Mouse (Mus musculus) ovary, adult 18-20 months (tissue): Measurements from ENCODE around the gene Csmd2.

Source experiments
- DNase-seq: peaks from one replicate; pipeline ENCODE4 v3.0.0; 2022; ENCODE audit warnings: low spot score, mixed read lengths

The Csmd2 gene

DNA sequence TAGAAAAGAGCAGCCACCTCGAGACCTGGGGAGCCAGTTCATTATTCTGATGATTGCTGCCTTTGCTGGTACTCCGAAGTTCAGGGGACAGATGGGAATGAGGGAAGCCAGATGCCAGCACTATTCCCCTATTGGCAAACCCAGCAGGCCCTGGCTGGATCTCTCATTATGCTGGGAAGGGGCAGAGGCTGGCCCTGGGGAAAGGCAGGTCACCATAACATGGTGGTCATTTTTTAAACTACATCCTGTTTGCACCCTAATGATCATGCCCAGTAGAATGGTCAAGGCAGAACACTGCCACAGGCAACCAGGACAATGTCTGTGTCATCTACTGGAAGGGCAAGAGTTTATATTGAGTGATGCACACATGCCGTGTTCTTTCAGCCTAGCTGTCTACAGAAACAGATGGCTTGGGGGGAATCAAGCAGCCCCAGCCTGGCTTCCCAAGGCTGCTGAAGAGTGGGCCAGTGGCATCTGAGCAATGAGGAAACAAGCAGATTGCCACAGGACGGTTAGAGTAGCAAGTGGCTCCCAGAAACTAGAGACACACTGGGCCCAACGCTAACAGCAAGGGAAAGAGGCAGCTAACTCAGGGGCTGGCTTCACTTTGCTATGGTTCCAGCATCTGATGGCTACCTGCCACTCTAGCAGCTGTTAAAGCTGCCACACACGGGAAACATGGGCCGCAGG is 424.4 kb downstream of the Csmd2 start:
- no peak for DNase-seq

- DNase-seq, result no peak
Measured at GRCm38 (mm10) chr4:128414741-128415140, 427.1 kb downstream of the Csmd2 start.

GRCm38 (mm10) chr4:128419988-128420617 is 432.4 kb downstream of the Csmd2 start:
- DNase-seq, result no peak

DNA sequence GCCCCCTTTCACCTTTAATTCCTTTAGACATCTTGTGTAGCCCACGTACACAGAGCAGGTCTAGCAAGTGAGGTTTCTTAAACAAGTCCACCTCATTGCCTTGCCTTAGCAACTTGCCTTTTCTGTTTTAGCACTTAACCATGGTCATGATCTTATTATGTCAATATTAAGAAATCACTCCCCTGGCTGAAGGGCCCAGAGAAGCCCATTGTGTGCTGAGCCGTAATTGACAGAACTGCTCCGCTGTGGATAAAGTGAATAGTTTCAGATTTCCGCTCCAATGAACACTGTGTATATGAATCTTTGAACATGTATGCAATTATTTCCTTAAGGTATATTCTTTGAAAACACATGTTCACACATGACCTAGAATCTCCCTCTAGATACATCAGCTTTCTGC is 434.8 kb downstream of the Csmd2 start:
- no peak for DNase-seq

DNA sequence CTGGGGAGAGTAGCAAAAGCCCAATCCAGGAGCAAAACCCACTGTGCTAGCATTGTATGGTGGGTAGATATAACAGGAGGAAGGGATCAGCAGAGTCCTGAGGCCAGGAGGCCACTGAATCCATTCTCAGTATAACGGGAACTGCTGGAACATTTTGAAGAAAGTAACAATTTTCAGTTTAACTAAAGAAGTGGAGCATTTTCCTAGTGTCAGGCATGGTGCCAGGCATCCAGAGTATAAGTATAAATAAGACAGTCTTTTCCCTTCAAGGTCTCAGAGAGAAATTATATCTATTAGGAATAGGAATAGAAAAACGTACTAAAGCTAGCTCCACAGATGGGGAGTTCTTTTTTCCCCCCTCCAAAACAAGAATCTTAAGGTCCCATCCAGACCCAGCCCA is 437.7 kb downstream of the Csmd2 start:
- no peak for DNase-seq

GRCm38 (mm10) chr4:128427261-128428030 is 439.8 kb downstream of the Csmd2 start:
- no peak for DNase-seq

GRCm38 (mm10) chr4:128428303-128429107 is 440.8 kb downstream of the Csmd2 start:
- DNase-seq, result peak; percentile 41

DNA sequence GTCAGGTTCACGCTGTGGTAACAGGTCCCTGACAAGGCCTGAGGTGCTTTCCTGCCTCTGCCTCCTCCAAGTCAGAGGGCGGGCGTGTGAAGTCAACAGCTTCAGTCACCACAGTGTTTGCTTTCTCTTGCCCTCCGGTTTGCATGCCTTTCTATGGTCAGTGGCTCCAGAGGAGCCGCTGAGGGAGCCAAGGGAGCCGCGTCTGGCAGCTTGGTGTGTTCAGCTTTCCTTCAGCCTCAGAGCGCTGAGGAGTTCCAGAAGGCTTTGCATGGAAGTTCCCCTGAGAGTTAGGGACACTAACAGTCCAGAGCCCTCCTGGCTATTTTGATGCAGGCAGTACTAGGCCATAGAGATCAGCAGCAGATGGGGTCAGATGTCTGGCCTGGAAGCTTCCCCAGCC is 441.9 kb downstream of the Csmd2 start:
- DNase-seq, result no peak

- DNase-seq, result no peak
Measured at GRCm38 (mm10) chr4:128440550-128440949, 452.9 kb downstream of the Csmd2 start.

DNA sequence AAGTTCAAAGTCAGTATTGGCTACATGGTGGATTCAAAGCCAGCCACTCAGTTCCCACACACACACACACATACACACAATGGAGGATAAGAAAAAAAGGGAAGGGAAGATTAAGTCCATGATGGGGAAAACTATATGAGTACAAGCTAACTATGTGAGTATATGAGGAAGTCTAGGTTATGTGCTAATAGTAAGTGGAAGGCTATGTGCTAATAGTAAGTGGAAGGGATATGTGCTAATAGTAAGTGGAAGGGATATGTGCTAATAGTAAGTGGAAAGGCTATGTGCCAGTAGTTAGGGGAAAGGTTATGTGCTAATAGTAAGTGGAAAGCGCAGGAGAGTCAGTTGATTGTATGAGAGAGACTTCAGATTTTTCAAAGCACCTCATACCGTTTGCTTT is 453.6 kb downstream of the Csmd2 start:
- DNase-seq, result no peak

DNA sequence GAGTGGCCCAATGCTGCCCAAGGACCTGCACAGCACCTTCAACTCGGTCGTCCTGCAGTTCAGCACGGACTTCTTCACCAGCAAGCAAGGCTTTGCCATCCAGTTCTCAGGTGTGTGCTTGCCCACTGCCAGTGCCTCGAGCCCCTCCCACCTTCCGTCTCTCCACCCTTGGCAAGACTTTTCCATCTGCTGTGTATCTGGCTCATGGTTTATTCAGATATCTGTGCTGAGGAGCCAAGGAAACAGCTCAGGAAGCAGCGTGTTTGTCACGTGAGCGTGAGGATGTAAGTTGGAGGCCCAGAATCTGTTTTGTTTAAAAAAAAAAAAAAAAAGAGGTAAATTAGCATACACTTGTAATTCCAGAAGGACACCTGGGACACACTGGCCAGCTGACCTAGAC is 455.1 kb downstream of the Csmd2 start:
- DNase-seq, result no peak

- DNase-seq, result no peak
Measured at GRCm38 (mm10) chr4:128445514-128446260, 458.0 kb downstream of the Csmd2 start.

DNA sequence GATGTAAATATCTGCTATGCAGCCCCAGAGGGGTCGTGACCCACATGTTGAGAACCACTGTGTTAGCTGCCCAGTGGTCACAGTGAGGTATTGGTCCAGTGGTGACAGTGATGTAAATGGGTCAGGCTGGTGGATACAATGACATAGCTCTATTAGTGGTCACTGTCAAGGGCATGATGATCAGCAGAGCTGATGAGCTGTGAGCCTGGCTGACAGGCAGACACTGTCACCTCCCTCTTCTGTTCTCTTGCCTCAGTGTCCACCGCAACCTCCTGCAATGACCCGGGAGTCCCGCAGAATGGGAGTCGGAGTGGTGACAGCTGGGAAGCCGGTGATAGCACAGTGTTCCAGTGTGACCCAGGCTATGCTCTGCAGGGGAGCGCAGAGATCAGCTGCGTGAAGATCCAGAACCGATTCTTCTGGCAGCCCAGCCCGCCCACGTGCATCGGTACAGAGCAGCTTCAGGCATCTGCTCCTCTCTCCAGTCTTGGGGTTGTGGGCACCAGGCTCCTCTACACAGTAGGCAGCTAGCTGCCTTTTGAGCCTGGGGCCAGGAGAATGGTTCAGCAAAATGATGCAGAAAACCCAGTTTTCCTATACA is 461.3 kb downstream of the Csmd2 start:
- no peak for DNase-seq

DNA sequence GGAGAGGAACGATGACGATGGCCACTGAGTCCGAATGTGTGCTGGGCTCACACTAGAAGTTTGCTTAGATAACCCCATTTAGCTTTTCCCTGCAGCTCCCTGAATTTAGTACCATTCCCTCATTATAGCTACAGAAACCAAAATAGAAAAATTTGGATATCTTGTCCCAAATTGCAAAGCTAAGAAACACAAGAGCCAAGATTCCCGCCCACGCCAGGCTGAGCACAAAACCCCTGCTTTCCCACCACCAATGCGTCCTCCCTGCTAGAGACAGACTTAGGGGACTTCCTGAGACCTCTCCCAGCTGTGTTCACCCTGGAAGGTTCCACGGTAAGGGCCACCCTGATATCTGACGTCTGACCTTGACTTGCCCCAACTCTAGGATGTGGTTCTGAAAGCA is 462.5 kb downstream of the Csmd2 start:
- DNase-seq, result no peak

DNA sequence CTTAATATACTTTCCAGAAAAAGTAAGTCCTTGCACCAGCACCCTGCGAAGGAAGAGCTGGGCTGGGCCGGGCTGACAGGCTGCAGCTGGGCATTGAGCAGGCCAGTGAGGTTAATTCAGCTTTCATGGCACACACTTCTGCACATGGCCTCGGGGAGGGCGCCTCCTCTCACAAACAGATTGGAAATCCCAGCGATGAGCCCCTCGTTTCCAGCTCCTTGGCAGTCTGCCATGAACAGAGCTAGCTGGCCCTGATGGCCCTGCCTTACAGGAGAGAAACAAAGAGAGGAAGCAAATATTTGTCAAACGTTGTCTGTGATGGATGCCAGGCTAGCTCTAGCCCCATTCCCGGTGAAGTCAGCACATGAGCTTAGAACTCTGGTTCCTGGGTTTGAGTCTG is 463.3 kb downstream of the Csmd2 start:
- DNase-seq, result peak; percentile 16

GRCm38 (mm10) chr4:128451383-128451794 is 463.7 kb downstream of the Csmd2 start:
- DNase-seq, result no peak

GRCm38 (mm10) chr4:128466708-128467107 is 479.1 kb downstream of the Csmd2 start:
- no peak for DNase-seq

GRCm38 (mm10) chr4:128468040-128468439 is 480.4 kb downstream of the Csmd2 start:
- DNase-seq, result no peak

GRCm38 (mm10) chr4:128476249-128476648 is 488.6 kb downstream of the Csmd2 start:
- no peak for DNase-seq

DNA sequence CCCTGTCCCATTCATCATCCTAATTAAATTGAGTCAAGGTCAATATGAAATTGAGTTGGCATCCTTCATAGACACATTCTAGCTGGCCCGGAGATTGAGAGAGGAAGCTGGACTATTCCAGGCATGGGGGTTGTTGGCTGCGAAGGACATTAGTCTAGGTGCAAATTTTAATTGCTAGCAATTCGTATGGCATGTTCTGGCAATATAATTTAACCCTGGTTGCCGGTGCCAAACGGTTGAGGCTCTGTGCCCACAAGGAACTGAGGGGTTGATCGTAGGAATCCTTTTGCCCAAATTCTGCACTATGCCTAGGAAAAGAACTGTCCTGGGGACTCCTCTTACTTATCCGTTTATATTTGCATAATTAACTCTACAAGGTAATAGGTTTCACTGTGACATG is 496.2 kb downstream of the Csmd2 start:
- DNase-seq, result no peak

DNA sequence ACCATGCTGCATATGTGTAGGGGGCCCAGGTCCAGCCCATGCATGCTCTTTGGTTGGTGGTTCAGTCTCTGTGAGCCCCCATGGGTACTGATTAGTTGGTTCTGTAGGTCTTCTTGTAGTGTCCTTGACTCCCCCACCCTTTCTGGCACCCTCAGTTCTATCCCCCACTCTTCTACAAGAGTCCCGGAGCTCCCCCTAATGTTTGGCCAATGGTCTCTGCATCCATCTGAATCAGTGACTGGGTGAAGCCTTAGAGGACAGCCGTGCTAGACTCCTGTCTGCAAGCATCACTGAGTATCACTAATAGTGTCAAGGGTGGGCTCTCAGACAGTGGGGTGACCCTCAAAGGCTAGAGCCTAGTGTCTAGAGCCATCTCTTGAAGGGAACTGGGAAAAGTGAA is 497.0 kb downstream of the Csmd2 start:
- DNase-seq, result no peak
